ENCODE assay signal across 8 mouse cellular contexts in genomic region chr10:60831379-60831778, GRCm38 (mm10). TPM values are rescaled to one million over a fixed set of nuclear protein-coding genes. Genes with fewer than 3 reads are reported as not detected.
A peak's percentile ranks its signal among the peaks of the same experiment; 100 is the strongest.
DNase-seq lines count a peak whose midpoint lies in the region; ATAC-seq and TF ChIP-seq lines count a peak whose summit lies in the region.

Gene Unc5b (minus strand): TSS chr10:60831581.

- H3K9ac ChIP-seq in hindbrain, embryonic 12.5 days, result peak within 1 kb of the TSS; percentile 67
- H3K9ac ChIP-seq in lung, embryonic 16.5 days (ENCODE audit: low read length), result peak within 1 kb of the TSS; percentile 83

- no peaks in the 10 kb centered on the region for H3K27me3 ChIP-seq in Patski
- H3K27me3 ChIP-seq in hindbrain, embryonic 12.5 days, result peaks cover 95% of the 10 kb centered on the region
- peaks cover 18% of the 10 kb centered on the region for H3K27me3 ChIP-seq in lung, embryonic 16.5 days (ENCODE audit: control insufficient read depth, insufficient read depth, low read depth, low read length)

- peak; percentile 66 for DNase-seq in Patski (ENCODE audit: low read depth, low spot score)
- peak; percentile 97 to 98 for DNase-seq in cerebellum, postnatal 10 days
- peak; percentile 60 to 76 for DNase-seq in frontal cortex, postnatal 25 days (ENCODE audit: low spot score in 2 of 2)
- DNase-seq in layer of hippocampus, postnatal 10 days (ENCODE audit: low spot score in 2 of 2), result peak; percentile 91 to 95
- peak; percentile 66 for DNase-seq in retina, adult 2 months (ENCODE audit: low read depth, low spot score)
- DNase-seq in thymus, postnatal 25 days, result peak; percentile 68

- CTCF ChIA-PET in Patski (lab: Charles Lee), result interaction anchor here (1.1 kb wide), 1 partner anchor 51 kb away, joined by 3 read pairs; no protein-coding TSS in a partner anchor

- peak within 1 kb of the TSS; percentile 45; the same call in 1 of the 2 replicates for H3K27ac ChIP-seq in hindbrain, embryonic 12.5 days
- H3K27ac ChIP-seq in lung, embryonic 16.5 days (ENCODE audit: low read length), result peak within 1 kb of the TSS; percentile 86

- no peak for TF ChIP-seq CTCF in Patski (IDR thresholded peaks at IDR 0.05)

- peak; percentile 92 for ATAC-seq in Patski
- ATAC-seq in hindbrain, embryonic 12.5 days (ENCODE audit: low FRiP score), result peak; percentile 95
- ATAC-seq in lung, embryonic 16.5 days (ENCODE audit: low read depth), result peak; percentile 97

- H3K36me3 ChIP-seq in hindbrain, embryonic 12.5 days, result no peaks in the 10 kb centered on the region
- H3K36me3 ChIP-seq in lung, embryonic 16.5 days (ENCODE audit: control insufficient read depth, insufficient read depth, low read length), result no peaks in the 10 kb centered on the region

- H3K4me3 ChIP-seq in hindbrain, embryonic 12.5 days, result peak within 1 kb of the TSS; percentile 58
- peak within 1 kb of the TSS; percentile 79 for H3K4me3 ChIP-seq in lung, embryonic 16.5 days (ENCODE audit: low read length)

- 1% methylated on average over 50 of the region's 53 CpGs for WGBS in hindbrain, embryonic 12.5 days
- under 1% methylated on average over 43 of the region's 53 CpGs for WGBS in lung, embryonic 16.5 days

- in situ Hi-C loops in Patski (cut with MboI; ENCODE audit: low pct_unique_long_range_greater_than_20kb), result loop anchor here (5.0 kb wide), 1 partner anchor 221 kb away; no protein-coding TSS in a partner anchor

- peak within 1 kb of the TSS; percentile 90 for H3K4me2 ChIP-seq in hindbrain, embryonic 12.5 days (replicated peaks)
- peak within 1 kb of the TSS; percentile 94 for H3K4me2 ChIP-seq in lung, embryonic 16.5 days (ENCODE audit: low read depth, low read length)

- POLR2A ChIA-PET in Patski (lab: Charles Lee), result interaction anchor here (1.0 to 1.2 kb wide), 4 partner anchors 14 to 51 kb away, joined by 3 to 6 read pairs (median 4); no protein-coding TSS in a partner anchor

- peaks cover 34% of the 10 kb centered on the region for H3K4me1 ChIP-seq in hindbrain, embryonic 12.5 days
- peaks cover 42% of the 10 kb centered on the region for H3K4me1 ChIP-seq in lung, embryonic 16.5 days (replicated peaks; ENCODE audit: control insufficient read depth, insufficient read depth, low read length)

- no peaks in the 10 kb centered on the region for H3K9me3 ChIP-seq in hindbrain, embryonic 12.5 days (replicated peaks)
- H3K9me3 ChIP-seq in lung, embryonic 16.5 days (ENCODE audit: control insufficient read depth, low read length), result no peaks in the 10 kb centered on the region

RNA-seq across cellular contexts. Expression of gene Unc5b, which starts in this region (rescaled TPM):
- polyA plus RNA-seq in Patski (2021), result 44.8 TPM
- 3.4 and 4.3 TPM in 2 replicates for polyA plus RNA-seq in hindbrain, embryonic 12.5 days (2016; fragmentation: Nextera tagmentation; extraction: Ambion mirVana)
- total RNA-seq in layer of hippocampus, postnatal 10 days (2021), result 1 to 10 TPM; 8.4 to 9.8 TPM
- polyA plus RNA-seq in lung, embryonic 16.5 days (2015; fragmentation: Nextera tagmentation; extraction: Ambion mirVana), result 6.7 and 7.3 TPM in 2 replicates

Comparison
In these comparisons a context has a peak if more than half of its experiments do, and no peak if none do; other contexts are left out.
1. Peak in every context shown above with its lines: DNase-seq, ATAC-seq, H3K4me3 ChIP-seq and H3K27ac ChIP-seq.